Mouse (Mus musculus): Measurements from ENCODE around the gene Wipf1.
"Not testable (repeated sequence)": the region's sequence is repeated elsewhere in the genome, so short reads cannot be mapped to it uniquely, and the experiment has no call there.

Gene Wipf1

GRCm38 (mm10) chr2:73529356-73530330, at the start of gene Wipf1:
TSS of gene Wipf1 (minus strand) at chr2:73529734.
- peak; percentile 21 for DNase-seq

GRCm38 (mm10) chr2:73579168-73579567, 49.6 kb upstream of the Wipf1 start:
- DNase-seq, result no peak

GRCm38 (mm10) chr2:73574418-73574817, 44.9 kb upstream of the Wipf1 start:
- no peak for DNase-seq

- DNase-seq, result no peak
These were observed 44.0 kb upstream of the Wipf1 start for GRCm38 (mm10) chr2:73573556-73573955.

- peak; percentile 50 for DNase-seq
These were observed 43.2 kb upstream of the Wipf1 start for GRCm38 (mm10) chr2:73572539-73573372.

- no peak for DNase-seq
These were observed 42.4 kb upstream of the Wipf1 start for GRCm38 (mm10) chr2:73571901-73572300.

GRCm38 (mm10) chr2:73571304-73571703, 41.8 kb upstream of the Wipf1 start:
- no peak for DNase-seq

GRCm38 (mm10) chr2:73566989-73567605, 37.6 kb upstream of the Wipf1 start:
- no peak for DNase-seq

GRCm38 (mm10) chr2:73566162-73566561, 36.6 kb upstream of the Wipf1 start:
- no peak for DNase-seq

- DNase-seq, result no peak
These were observed 34.2 kb upstream of the Wipf1 start for GRCm38 (mm10) chr2:73563690-73564089.

- no peak for DNase-seq
These were observed 33.1 kb upstream of the Wipf1 start for GRCm38 (mm10) chr2:73562656-73563055.

- no peak for DNase-seq
These were observed 32.1 kb upstream of the Wipf1 start for GRCm38 (mm10) chr2:73561665-73562063.

- DNase-seq, result no peak
These were observed 31.5 kb upstream of the Wipf1 start for GRCm38 (mm10) chr2:73560899-73561664.

- no peak for DNase-seq
These were observed 30.9 kb upstream of the Wipf1 start for GRCm38 (mm10) chr2:73560445-73560844.

- DNase-seq, result no peak
These were observed 28.4 kb upstream of the Wipf1 start for GRCm38 (mm10) chr2:73557956-73558355.

- DNase-seq, result not testable (repeated sequence)
These were observed 27.5 kb upstream of the Wipf1 start for GRCm38 (mm10) chr2:73557061-73557460.

GRCm38 (mm10) chr2:73554389-73554788, 24.9 kb upstream of the Wipf1 start:
- no peak for DNase-seq

GRCm38 (mm10) chr2:73552926-73553325, 23.4 kb upstream of the Wipf1 start:
- DNase-seq, result no peak

GRCm38 (mm10) chr2:73550725-73551124, 21.2 kb upstream of the Wipf1 start:
- no peak for DNase-seq

- DNase-seq, result no peak
These were observed 19.0 kb upstream of the Wipf1 start for GRCm38 (mm10) chr2:73548542-73548941.

- DNase-seq, result no peak
These were observed 17.7 kb upstream of the Wipf1 start for GRCm38 (mm10) chr2:73547256-73547655.

GRCm38 (mm10) chr2:73545556-73545955, 16.0 kb upstream of the Wipf1 start:
- no peak for DNase-seq
